Mouse (Mus musculus) adrenal gland, postnatal 14 days (tissue): Measurements from ENCODE around the gene Pdia3. TPM values are rescaled to one million over a fixed set of nuclear protein-coding genes. Genes with fewer than 3 reads are reported as not detected.
"Not testable (repeated sequence)": the region's sequence is repeated elsewhere in the genome, so short reads cannot be mapped to it uniquely, and the experiment has no call there.

Source experiments
- DNase-seq: peaks from one replicate; pipeline ENCODE4 v3.0.0; 2021; ENCODE audit warnings: mixed read lengths
- total RNA-seq: library from RNA; stranded (reverse); gene quantifications from 2 replicates; pipeline ENCODE4 v1.2.3, GENCODE M21; 2021

Pdia3 gene
- total RNA-seq, 1 experiment from 2014 or later, result 320 TPM

GRCm38 (mm10) chr2:121442259-121443067 lies 28.9 kb downstream of the Pdia3 start:
- peak; percentile 86 for DNase-seq

GRCm38 (mm10) chr2:121443068-121443349 lies 29.4 kb downstream of the Pdia3 start:
- DNase-seq, result no peak

DNA sequence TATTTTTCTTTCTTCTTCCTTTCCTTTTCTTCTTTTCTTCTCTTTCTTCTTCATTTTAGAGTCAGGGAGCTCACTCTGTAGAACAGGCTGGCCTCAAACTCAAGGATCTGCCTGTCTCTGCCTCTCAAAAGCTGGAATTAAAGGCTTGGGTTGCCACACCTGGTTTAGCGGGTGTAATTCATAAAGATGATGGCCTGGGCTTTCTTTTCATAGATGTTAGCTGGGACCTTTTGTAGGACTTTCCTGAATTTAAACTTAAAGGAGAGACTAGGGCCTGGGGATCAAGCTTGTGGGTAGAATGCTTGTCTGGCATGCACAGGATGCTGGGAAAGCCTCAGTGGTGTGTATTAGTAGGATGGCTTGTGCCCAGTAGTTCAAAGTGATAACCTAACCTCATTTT lies 30.6 kb downstream of the Pdia3 start, which contains the start of gene Ell3:
Gene Ell3 (minus strand): TSS at position 101 of the 400 bp plus-strand sequence.
- no peak for DNase-seq

GRCm38 (mm10) chr2:121445117-121445516 lies 31.5 kb downstream of the Pdia3 start:
- no peak for DNase-seq

- DNase-seq, result peak; percentile 21
Measured at GRCm38 (mm10) chr2:121446506-121446905, 32.9 kb downstream of the Pdia3 start.

DNA sequence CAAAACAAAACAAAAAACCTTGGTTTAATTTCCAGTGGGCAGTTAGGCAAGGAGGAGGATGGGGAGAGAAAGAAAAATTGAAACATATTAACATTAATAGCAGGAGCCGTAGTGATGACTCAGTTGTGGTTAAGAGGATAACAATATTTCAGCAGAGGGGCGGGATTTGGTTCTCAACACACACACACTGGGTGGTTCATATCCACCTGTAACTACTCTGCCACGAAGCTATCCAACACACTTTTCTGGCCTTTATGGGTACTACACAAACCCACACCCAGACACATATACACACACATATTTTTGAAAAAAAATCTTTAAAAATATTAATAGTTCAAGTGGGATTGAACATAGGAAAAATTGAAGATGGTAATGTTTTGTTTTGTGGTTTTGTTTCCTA lies 33.4 kb downstream of the Pdia3 start:
- DNase-seq, result no peak

- peak; percentile 60 for DNase-seq
Measured at GRCm38 (mm10) chr2:121448136-121448535, 34.6 kb downstream of the Pdia3 start.

DNA sequence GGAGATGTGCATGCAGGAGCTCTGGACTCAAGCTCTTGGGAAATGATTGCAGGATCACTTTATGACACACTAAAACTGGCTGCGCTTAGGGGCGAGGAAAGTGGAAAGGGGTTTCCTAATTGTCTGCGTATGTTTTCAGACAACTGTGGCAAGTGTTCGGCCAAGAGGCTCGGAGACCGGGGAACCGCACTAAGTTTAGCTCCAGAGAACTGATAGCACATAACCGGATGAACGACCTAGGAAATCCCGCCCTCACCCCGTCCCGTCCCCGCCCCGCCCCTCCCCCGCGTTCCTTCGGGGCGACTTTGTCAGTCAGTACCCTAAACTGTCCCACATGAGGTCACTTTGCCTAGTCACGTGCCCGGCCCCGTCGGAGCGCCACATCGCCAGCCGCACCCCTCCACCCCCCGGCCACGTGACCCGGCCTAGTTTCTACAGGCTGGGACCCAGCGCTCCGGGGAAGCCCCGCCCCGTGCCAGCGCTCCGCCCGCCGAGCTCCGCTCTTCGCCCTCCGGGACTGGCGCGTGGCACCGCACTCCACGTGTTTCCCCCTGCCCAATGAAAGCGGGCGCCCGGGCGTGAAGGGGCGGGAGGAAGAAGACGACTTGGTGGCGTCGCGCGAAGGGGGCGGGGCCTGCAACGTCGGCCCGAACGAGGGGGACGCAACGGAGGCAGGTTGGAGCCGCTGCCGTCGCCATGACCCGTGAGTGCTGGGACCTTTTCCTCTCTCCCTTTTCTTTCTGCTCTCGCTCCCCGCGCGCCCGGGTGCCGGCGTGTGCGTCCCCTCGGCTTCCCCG lies 35.4 kb downstream of the Pdia3 start, which contains the start of gene Serf2:
Gene Serf2 (plus strand): TSS at position 457 of the 797 bp plus-strand sequence.
- DNase-seq, result peak; percentile 100

- DNase-seq, result peak; percentile 54
Measured at GRCm38 (mm10) chr2:121449545-121450011, 36.0 kb downstream of the Pdia3 start.

- peak; percentile 28 for DNase-seq
Measured at GRCm38 (mm10) chr2:121450093-121450492, 36.5 kb downstream of the Pdia3 start.

DNA sequence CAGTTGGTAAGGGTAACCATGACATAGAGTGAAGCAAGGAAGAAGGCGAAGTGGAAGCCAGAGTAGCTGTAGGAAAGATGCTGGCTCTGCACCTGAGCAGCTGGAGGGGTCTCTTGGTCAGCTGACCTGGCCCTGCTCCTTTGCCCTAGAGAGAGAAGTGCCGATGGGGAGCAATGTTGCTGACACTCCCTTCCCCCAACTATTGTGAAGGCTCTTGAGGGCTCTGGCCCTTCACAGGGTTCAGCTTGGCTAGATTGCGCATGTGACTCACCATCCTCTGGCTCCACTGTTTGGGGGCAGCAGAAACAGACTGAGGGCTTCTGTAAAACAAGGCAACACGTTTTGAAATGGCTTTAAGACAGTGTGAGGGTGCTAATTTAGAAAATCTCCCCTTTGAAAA lies 38.8 kb downstream of the Pdia3 start:
- DNase-seq, result no peak

DNA sequence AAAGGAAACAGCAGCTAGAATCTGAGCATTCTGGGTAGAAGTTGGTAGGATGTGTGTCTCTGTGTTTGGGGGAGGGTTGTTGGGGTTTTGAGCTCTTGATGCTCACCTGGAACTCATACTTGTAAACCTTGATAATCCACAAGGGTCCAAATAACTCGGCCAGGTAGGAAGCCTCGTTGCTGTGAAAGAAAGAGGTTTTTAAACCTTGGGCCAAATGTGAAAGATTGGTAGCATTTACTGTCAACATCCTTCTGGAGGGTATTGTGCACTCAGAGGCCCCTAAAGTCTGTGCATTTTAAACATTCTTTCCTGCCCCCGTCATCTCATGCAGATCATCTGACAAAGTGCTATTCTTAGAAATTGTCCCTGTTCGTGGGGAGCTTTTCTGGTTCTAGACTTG lies 39.4 kb downstream of the Pdia3 start, which contains the start of gene Hypk:
Gene Hypk (plus strand): TSS at position 301 of the 400 bp plus-strand sequence.
- no peak for DNase-seq

DNA sequence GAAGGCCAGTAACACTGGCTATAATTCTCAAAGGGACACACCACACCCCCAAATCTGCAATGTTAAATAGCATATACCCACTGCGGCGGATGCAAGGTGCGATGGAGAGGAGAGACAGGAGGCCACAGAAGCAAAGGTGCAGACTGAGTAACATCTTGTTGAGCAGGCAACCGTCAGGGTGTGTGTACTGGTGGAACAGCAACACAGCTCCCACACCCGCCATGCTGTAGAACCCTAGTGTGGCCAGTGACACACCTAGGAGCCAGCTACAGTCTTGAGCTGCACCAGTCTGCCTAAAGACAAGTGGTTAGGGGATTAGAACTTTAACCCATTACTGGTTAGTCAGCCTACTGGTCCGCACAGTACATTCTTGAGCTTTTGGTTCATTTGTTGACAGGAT lies 40.3 kb downstream of the Pdia3 start:
- no peak for DNase-seq

GRCm38 (mm10) chr2:121455534-121455933 lies 42.0 kb downstream of the Pdia3 start:
- no peak for DNase-seq

GRCm38 (mm10) chr2:121456692-121457642 lies 43.4 kb downstream of the Pdia3 start, which contains the start of gene Serinc4:
Serinc4 (minus strand) TSS chr2:121456781.
- DNase-seq, result peak; percentile 94

GRCm38 (mm10) chr2:121460071-121460470 lies 46.5 kb downstream of the Pdia3 start:
- DNase-seq, result no peak

GRCm38 (mm10) chr2:121468982-121469381 lies 55.4 kb downstream of the Pdia3 start:
- not testable (repeated sequence) for DNase-seq

DNA sequence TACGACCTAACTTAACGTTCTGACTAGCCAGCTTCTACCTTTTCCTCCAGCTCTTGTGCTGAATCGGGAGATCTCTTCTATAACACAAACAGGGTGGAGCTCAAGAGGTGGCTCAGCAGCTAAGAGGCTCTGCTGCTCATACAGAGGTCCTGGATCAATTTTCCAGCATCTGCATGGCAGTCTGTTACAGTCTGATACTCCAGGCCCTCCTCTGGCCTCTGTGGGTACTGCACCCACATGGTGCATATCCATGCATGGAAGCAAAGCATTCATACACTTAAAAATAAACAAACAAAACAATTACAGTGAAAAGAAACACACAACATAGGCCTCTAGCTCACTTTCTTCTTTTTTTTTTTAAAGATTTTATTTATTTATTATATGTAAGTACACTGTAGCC lies 59.2 kb downstream of the Pdia3 start:
- not testable (repeated sequence) for DNase-seq

DNA sequence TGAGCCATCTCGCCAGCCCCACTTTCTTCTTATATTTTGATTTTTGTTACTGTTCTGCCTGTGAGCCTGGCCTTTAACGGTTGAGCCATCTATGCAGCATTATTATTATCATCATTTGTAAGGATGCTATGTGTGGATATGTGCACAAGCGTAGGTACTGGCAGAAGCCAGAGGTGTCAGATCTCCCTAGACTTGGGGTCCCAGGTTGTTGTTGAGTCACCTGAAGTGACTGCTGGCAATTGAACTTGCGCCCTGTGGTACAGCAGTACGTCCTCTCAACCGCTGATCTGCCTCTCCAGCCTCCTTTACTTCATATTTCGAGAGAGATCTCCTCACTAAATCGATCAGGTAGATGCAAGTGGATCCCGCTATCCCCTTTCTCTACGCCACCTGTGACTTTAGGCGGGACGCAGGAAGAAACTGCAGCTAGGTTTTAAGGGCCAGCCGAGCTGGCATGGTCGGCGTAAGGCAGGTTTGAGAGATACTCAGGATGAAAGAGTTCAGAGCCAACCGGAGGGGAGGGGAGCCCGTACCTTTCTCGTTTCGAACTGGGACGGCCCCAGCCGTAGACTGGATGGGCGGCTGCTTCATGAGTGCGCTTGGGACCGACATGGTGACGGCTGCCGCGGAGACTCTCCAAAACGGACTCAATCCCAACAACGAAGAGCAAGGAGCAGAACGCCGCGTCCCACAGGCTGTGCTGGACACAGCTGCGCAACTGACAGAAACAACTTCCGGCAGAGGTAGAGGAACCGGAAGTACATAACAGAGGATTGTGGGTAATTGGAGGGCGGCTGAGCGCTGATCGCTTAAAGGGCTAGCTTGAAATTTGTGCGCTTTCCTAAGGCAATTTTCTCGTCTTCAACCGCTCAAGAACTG lies 60.0 kb downstream of the Pdia3 start, which contains the start of gene Mfap1b:
Gene Mfap1b (minus strand): TSS at position 767 of the 879 bp plus-strand sequence.
- DNase-seq, result peak; percentile 88

DNA sequence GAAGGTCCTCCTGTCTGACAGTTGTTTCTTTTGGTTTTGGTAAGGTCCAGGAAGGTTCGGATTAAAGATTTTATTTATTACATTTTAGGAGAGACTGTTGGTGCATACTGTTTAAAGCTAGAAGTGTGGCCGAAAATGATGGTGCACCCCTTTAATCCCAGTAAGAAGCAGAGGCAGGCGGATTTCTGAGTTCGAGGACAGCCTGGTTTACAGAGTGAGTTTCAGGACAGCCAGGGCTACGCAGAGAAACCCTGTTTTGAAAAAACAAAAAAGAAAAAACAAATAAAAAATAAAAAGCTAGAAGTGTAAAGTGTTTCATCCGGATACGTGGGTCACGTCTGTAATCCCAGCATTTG lies 60.6 kb downstream of the Pdia3 start:
- DNase-seq, result peak; percentile 21

DNA sequence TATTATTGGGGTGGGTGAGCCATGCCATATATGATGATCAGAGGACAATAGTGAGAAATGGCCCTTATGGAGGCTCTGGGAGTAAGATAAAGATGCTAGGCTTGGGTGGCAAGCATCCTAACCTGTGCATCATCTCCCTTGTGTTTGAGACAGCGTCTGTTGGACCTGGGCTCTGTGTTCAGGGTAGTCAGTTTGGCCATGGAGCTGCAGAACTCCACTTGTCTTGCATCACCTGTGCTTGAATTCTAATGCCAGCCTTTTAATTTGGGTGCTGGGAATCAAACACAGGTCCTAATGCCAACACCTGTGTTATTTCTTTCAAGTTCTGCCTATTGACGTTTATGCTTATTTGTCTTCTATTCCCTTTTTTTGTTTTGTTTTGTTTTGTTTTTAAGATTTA lies 61.7 kb downstream of the Pdia3 start:
- not testable (repeated sequence) for DNase-seq
